Mouse (Mus musculus): ENCODE measurements around the gene Gm20388. TPM values are rescaled to one million over a fixed set of nuclear protein-coding genes. Genes with fewer than 3 reads are reported as not detected.

The Gm20388 gene
- polyA plus RNA-seq, 1 experiment from 2014 or later: 5.5 TPM

DNA sequence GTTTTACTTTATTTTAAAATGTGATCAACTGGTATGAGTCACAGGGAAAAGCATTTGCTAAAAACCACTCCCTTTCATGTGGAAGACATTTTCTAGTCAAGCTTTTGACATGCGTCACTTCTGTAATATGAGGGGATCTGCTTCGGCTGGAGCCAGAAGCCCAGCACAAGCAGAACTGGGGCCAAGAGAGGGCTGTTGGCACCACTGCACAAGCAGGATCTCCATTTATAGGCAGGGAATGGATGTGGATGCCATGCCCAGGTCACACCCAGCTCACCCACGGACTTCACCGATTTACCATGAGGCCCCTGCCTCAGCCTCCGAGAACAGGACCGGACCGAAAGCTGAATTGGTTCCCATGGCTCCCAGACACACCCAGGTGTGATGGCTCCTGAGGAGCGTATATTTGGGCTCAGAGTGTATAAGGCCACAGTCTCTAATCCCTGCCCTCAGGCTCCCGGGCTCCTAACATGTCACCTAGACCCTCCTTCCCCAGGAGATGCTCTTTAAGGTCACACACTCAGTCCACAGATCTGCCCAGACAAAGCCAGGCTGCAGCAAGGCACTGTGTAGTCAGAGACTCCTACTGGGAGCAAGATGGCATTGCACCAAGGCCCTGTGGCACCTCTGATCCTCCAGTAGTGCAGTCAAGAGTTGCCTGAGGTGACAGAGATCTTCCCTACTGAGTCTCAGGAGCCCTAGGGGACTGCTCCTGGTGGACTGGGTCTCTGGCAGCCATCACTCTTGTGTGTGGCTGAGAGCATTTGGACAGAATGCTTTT lies 4380.5 kb downstream of the Gm20388 start:
- 88% methylated on average over 9 of the region's 9 CpGs for WGBS
- ATAC-seq (ENCODE audit: borderline replicate concordance, extremely low read depth, low FRiP score, low TSS enrichment): no peak
- Histone ChIP-seq H3K36me3 (no peaks in the 10 kb centered on the region), H3K27me3 (no peaks in the 10 kb centered on the region), H3K9me3 (no peaks in the 10 kb centered on the region), H3K9ac (no peak overlapping the region), H3K4me2 (no peak overlapping the region), H3K27ac (no peak overlapping the region), H3K4me3 (no peak overlapping the region), H3K4me1 (peaks cover 12% of the 10 kb centered on the region)

DNA sequence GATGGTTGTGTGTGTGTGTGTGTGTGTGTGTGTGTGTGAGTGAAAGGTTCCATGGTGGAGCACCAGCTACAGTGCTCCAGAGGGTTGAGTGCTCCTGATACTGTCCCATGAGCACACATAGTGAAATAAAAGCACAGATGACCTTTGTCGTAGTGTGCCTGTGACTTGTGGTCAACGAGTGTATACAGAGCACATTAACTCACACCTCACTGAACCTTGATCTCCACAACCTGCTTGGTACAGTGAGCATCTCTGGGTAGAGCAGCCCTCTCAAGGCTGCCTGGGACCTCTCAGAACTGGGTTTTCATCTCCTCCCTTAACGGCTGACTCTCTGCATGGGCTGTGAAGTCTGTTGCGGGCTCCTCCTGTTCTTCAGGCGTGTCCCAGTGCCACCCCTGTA lies 4381.1 kb downstream of the Gm20388 start:
- Histone ChIP-seq H3K9ac (no peak overlapping the region), H3K27me3 (no peaks in the 10 kb centered on the region), H3K4me1 (peaks cover 12% of the 10 kb centered on the region), H3K27ac (no peak overlapping the region), H3K4me2 (no peak overlapping the region), H3K9me3 (no peaks in the 10 kb centered on the region), H3K36me3 (no peaks in the 10 kb centered on the region), H3K4me3 (no peak overlapping the region)
- ATAC-seq (ENCODE audit: borderline replicate concordance, extremely low read depth, low FRiP score, low TSS enrichment): no peak
- 76% methylated on average over 5 of the region's 5 CpGs for WGBS

GRCm38 (mm10) chr8:124292965-124293364 lies 4382.3 kb downstream of the Gm20388 start:
- H3K9me3 ChIP-seq: no peaks in the 10 kb centered on the region
- H3K27ac ChIP-seq: no peak overlapping the region
- no peak overlapping the region for H3K9ac ChIP-seq
- peaks cover 12% of the 10 kb centered on the region for H3K4me1 ChIP-seq
- 77% methylated on average over 9 of the region's 9 CpGs for WGBS
- no peak overlapping the region for H3K4me2 ChIP-seq
- H3K4me3 ChIP-seq: no peak overlapping the region
- ATAC-seq (ENCODE audit: borderline replicate concordance, extremely low read depth, low FRiP score, low TSS enrichment): no peak
- no peaks in the 10 kb centered on the region for H3K27me3 ChIP-seq
- H3K36me3 ChIP-seq: no peaks in the 10 kb centered on the region

DNA sequence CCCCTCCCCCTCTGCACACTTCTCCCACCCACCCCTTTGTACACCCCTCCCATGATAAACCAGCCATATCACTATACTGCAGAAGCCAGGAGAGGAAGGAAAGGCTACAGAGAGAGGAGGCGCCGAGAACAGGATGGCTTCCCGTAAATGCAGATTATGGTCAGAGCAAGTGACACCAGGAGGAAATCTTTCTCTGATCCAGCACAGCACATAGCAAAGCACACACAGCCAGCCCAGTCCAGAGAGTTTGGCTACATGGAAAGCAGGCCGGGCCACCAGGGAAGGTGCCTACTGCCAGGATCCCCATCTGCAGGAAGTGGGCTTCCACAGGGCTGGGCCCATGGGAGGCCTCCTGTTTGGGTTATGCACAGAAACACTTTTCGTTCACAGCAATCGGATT lies 4383.8 kb downstream of the Gm20388 start:
- no peak for ATAC-seq (ENCODE audit: borderline replicate concordance, extremely low read depth, low FRiP score, low TSS enrichment)
- peaks cover 12% of the 10 kb centered on the region for H3K4me1 ChIP-seq
- H3K4me2 ChIP-seq: 0 out of 2 replicates have a peak overlapping the region, but pooled peaks have one; percentile 0
- no peaks in the 10 kb centered on the region for H3K27me3 ChIP-seq
- H3K9ac ChIP-seq: no peak overlapping the region
- no peak overlapping the region for H3K4me3 ChIP-seq
- H3K36me3 ChIP-seq: no peaks in the 10 kb centered on the region
- no peaks in the 10 kb centered on the region for H3K9me3 ChIP-seq
- WGBS: 55% methylated on average over 6 of the region's 6 CpGs
- no peak overlapping the region for H3K27ac ChIP-seq

- H3K9ac ChIP-seq: no peak overlapping the region
- H3K4me2 ChIP-seq: 0 out of 2 replicates have a peak overlapping the region, but pooled peaks have one; percentile 0
- peaks cover 12% of the 10 kb centered on the region for H3K4me1 ChIP-seq
- H3K27ac ChIP-seq: no peak overlapping the region
- H3K9me3 ChIP-seq: no peaks in the 10 kb centered on the region
- no peak overlapping the region for H3K4me3 ChIP-seq
- 66% methylated on average over 10 of the region's 10 CpGs for WGBS
- no peaks in the 10 kb centered on the region for H3K27me3 ChIP-seq
- no peak; the same call in 1 of the 2 replicates for ATAC-seq (ENCODE audit: borderline replicate concordance, extremely low read depth, low FRiP score, low TSS enrichment)
- H3K36me3 ChIP-seq: no peaks in the 10 kb centered on the region
Measured at GRCm38 (mm10) chr8:124294900-124295299, 4384.3 kb downstream of the Gm20388 start.

- no peak overlapping the region for H3K4me2 ChIP-seq
- H3K27ac ChIP-seq: no peak overlapping the region
- no peak for ATAC-seq (ENCODE audit: borderline replicate concordance, extremely low read depth, low FRiP score, low TSS enrichment)
- H3K27me3 ChIP-seq: no peaks in the 10 kb centered on the region
- H3K9me3 ChIP-seq: no peaks in the 10 kb centered on the region
- H3K9ac ChIP-seq: no peak overlapping the region
- 77% methylated on average over 6 of the region's 6 CpGs for WGBS
- peaks cover 12% of the 10 kb centered on the region for H3K4me1 ChIP-seq
- H3K36me3 ChIP-seq: no peaks in the 10 kb centered on the region
- no peak overlapping the region for H3K4me3 ChIP-seq
Measured at GRCm38 (mm10) chr8:124295357-124295756, 4384.7 kb downstream of the Gm20388 start.

DNA sequence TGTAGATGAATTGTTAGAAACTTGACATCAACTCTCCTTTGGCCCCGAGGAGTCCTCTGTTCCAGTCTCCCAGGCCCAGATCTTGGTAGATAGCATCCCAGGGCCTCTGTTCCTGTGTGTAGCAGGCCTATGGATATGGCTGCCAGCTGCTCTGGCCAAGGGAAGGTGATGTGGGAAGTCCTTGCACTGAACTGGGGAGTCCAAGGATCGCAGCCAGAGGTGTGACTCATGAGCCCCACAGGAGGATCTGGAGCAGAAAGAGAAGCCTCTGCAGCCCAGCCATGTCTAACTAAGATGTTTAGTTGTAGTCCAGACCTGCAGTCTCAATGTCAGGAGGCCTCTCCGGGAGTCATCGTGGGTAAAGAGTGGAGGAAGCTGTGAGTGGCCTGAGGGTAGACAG lies 4390.9 kb downstream of the Gm20388 start:
- no peak for ATAC-seq (ENCODE audit: borderline replicate concordance, extremely low read depth, low FRiP score, low TSS enrichment)
- WGBS: 81% methylated on average over 4 of the region's 4 CpGs
- no peaks in the 10 kb centered on the region for H3K4me1 ChIP-seq

DNA sequence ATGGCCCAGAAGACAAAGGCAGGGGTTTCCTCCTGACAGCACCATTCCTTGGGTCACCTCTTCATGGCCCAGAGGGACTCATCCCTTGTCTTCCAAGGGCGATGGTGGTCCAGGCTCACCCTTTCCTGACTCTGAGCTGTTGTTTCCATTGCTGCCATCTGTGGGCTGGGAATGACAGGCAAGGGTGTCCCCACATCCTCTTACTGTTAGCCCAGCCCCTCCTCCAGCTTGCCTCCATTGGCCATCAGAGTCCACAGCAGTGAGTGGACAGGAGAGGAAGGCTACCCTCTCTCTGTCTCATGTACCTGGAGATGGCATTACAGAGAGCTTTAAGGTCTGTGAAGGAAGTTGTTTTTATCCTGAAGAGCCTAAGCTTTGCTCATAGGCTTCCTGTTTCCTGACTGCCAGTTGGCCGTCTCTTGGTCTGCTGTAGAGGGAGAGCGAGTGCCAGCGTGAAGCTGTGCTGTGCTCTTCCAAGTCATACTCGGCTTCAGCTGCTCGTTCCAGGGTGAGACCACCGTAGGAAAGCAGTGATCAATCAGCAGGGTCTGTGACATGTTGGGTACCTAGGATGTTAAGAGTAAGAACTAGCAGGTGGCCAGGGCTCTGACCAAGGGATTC lies 4391.4 kb downstream of the Gm20388 start:
- Histone ChIP-seq H3K9me3 (no peaks in the 10 kb centered on the region), H3K4me1 (no peaks in the 10 kb centered on the region), H3K27ac (no peak overlapping the region), H3K27me3 (no peaks in the 10 kb centered on the region), H3K4me2 (no peak overlapping the region), H3K36me3 (0 out of 2 replicates have a peak, but pooled peaks cover 2% of the 10 kb centered on the region), H3K9ac (no peak overlapping the region), H3K4me3 (no peak overlapping the region)
- WGBS: 64% methylated on average over 7 of the region's 7 CpGs
- ATAC-seq (ENCODE audit: borderline replicate concordance, extremely low read depth, low FRiP score, low TSS enrichment): peak; percentile 29; the same call in 1 of the 2 replicates

More for the DNA sequence above, 4390.9 kb downstream of the Gm20388 start:
- Histone ChIP-seq H3K27ac (no peak overlapping the region), H3K4me2 (no peak overlapping the region), H3K4me3 (no peak overlapping the region), H3K36me3 (0 out of 2 replicates have a peak, but pooled peaks cover 2% of the 10 kb centered on the region), H3K27me3 (no peaks in the 10 kb centered on the region), H3K9ac (no peak overlapping the region), H3K9me3 (no peaks in the 10 kb centered on the region)

GRCm38 (mm10) chr8:124303211-124303902 lies 4392.7 kb downstream of the Gm20388 start:
- H3K27me3 ChIP-seq: no peaks in the 10 kb centered on the region
- H3K4me2 ChIP-seq: no peak overlapping the region
- no peaks in the 10 kb centered on the region for H3K4me1 ChIP-seq
- no peak overlapping the region for H3K4me3 ChIP-seq
- no peak overlapping the region for H3K27ac ChIP-seq
- WGBS: 78% methylated on average over 15 of the region's 15 CpGs
- no peaks in the 10 kb centered on the region for H3K9me3 ChIP-seq
- no peak for ATAC-seq (ENCODE audit: borderline replicate concordance, extremely low read depth, low FRiP score, low TSS enrichment)
- H3K9ac ChIP-seq: no peak overlapping the region
- H3K36me3 ChIP-seq: 0 out of 2 replicates have a peak, but pooled peaks cover 2% of the 10 kb centered on the region

DNA sequence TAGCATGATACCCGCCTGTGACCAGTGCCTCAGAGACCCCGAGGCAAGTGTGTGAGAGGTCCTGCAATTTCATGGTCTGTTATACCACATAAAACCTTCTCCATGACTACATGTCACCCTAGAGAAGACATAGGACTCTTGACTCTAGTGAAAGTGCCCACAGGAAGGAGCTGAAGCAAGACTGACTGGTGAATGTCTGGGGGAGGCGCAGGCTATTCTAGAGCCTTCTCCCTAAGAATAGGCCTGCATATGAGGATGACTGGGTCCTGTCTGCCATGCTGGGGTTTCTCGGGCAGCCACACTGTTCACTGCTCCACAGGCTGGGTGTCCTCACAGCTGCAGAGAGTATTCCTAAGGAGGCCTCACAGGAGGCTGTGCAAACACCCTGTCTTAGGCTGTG lies 4393.5 kb downstream of the Gm20388 start:
- Histone ChIP-seq H3K4me2 (no peak overlapping the region), H3K27me3 (no peaks in the 10 kb centered on the region), H3K36me3 (0 out of 2 replicates have a peak, but pooled peaks cover 2% of the 10 kb centered on the region), H3K4me1 (0 out of 2 replicates have a peak, but pooled peaks cover 2% of the 10 kb centered on the region), H3K9me3 (no peaks in the 10 kb centered on the region), H3K4me3 (no peak overlapping the region), H3K27ac (no peak overlapping the region), H3K9ac (no peak overlapping the region)
- 87% methylated on average over 4 of the region's 4 CpGs for WGBS
- no peak for ATAC-seq (ENCODE audit: borderline replicate concordance, extremely low read depth, low FRiP score, low TSS enrichment)

GRCm38 (mm10) chr8:124306574-124306973 lies 4395.9 kb downstream of the Gm20388 start:
- 46% methylated on average over 7 of the region's 7 CpGs for WGBS
- no peak overlapping the region for H3K9ac ChIP-seq
- no peak overlapping the region for H3K27ac ChIP-seq
- no peak for ATAC-seq (ENCODE audit: borderline replicate concordance, extremely low read depth, low FRiP score, low TSS enrichment)
- no peak overlapping the region for H3K4me2 ChIP-seq
- no peaks in the 10 kb centered on the region for H3K27me3 ChIP-seq
- no peaks in the 10 kb centered on the region for H3K9me3 ChIP-seq
- H3K4me1 ChIP-seq: 0 out of 2 replicates have a peak, but pooled peaks cover 7% of the 10 kb centered on the region
- no peak overlapping the region for H3K4me3 ChIP-seq
- H3K36me3 ChIP-seq: 0 out of 2 replicates have a peak, but pooled peaks cover 2% of the 10 kb centered on the region

Measured in lung, embryonic 15.5 days (tissue).